Mouse (Mus musculus) brain, adult 2 months (tissue): Measurements from ENCODE around the gene Olfr1265.

Source experiments
- DNase-seq: peaks from one replicate; pipeline ENCODE4 v3.0.0; 2011; ENCODE audit warnings: low read depth, low spot score

Gene Olfr1265

DNA sequence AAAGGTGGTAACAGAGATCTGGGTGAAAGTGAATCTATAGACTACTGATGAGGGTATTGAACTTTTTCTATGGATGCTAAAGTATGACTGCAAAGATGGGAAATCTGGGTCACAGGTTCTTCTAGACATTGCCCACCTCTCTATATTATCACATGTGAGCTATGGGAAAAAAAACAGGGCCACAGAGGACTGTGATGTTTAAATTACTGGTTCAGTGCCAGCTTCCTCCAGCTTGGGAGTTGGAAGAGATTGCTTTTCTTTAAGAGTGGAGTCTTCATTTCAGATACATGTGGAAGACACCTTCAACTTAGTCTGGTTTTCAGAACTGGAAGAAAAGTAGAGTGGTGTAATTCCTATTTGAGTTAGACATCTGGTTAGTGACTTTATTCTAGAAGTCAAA lies at the start of gene Olfr1265:
Olfr1265 (plus strand) TSS at position 301 of the 400 bp plus-strand sequence.
- no peak for DNase-seq

DNA sequence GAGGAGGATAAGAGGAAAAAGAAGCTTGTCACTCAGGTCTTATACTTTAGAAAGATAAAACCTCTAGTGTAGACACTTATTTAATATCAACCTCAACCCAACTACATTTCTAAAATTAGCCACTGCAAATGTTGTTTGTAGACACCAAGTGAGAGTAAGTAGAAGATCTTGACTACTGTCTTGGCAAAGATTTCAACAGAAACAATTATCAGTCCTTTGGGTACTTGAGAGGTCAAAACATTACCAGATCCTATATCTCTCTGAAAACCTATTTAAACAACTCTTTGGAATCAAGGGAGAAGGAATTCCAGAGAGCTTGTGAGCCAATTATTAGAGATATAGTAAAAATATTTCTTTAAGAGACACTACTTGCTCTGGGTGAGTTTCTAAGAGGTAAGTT lies 44.2 kb upstream of the Olfr1265 start, which contains the start of gene Olfr1261:
Olfr1261 (plus strand) TSS at position 301 of the 400 bp plus-strand sequence.
- no peak for DNase-seq

GRCm38 (mm10) chr2:89999845-90000244 lies 35.3 kb upstream of the Olfr1265 start, which contains the start of gene Olfr1262:
Olfr1262 (plus strand) TSS chr2:90000145.
- DNase-seq, result no peak

- no peak for DNase-seq
Measured at GRCm38 (mm10) chr2:90011831-90012230, 23.3 kb upstream of the Olfr1265 start, which contains the start of gene Olfr1263. Olfr1263 (plus strand) TSS chr2:90012131.

GRCm38 (mm10) chr2:90025477-90025876 lies 9.7 kb upstream of the Olfr1265 start, which contains the start of gene Olfr1264:
Olfr1264 (minus strand) TSS chr2:90025577.
- no peak for DNase-seq

DNA sequence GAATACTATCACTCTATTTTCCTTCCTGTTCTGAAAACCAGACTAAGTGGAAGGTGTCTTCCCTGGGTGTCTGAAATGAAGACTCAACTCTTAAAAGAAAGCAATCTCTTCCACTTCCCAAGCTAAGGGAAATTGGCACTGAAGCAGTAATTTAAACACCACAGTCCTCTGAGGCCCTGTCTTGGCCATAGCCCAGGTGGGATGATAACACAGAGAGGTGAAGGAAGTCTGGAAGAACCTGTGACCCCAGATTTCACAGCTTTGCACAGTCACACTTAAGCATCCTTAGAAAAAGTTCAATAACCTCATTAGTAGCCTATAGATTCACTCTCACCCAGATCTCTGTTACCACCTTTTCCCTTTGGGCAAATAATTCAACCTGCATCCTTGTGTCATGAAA lies 28.4 kb downstream of the Olfr1265 start, which contains the start of gene Olfr140:
Olfr140 (minus strand) TSS at position 101 of the 400 bp plus-strand sequence.
- no peak for DNase-seq

DNA sequence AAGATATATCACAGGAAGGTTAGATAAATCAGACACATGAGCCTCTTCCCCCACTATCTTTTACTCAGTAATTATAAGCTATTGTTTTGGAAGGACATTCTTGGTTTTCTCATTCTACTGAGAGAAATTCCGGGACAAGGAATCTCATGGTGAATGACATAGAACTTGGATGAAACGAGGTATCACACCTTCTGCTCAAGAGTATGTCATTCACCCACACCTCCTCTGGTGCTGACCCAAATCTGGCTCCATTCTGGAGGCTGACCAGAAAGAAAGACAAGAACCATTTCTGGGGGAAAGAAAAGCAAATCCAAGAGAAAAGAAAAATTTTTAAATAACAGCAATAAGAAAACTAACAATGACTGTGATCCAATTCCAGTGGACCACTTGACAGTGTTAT lies 34.9 kb downstream of the Olfr1265 start:
- peak; percentile 17 for DNase-seq
